Comparison of ENCODE assay signal across 8 mouse cellular contexts in the genomic region with DNA sequence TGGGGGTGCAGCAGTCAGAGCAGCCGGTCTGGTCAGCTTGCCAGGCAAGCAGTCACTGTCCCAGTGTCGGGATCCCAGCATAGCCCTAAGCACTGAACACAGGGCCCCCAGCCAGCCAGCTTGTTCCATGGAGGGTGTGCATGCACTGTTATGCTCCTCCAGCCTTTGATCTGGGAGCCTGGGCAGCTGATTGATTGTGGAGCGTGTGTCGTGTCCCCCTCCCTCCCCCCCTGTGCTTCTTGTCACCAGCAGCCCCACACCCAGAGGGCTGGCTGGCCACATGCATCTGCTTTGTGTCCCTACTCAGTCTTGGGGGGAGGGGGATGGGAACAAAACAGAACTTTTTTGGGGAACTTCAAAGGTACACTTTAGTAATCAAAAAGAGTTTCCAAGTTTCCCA. TPM values are rescaled to one million over a fixed set of nuclear protein-coding genes. Genes with fewer than 3 reads are reported as not detected.
DNase-seq lines count a peak whose midpoint lies in the region; ATAC-seq and TF ChIP-seq lines count a peak whose summit lies in the region.

No protein-coding gene starts in this region.

- ATAC-seq in heart, embryonic 16.5 days (replicated peaks; ENCODE audit: extremely low read depth, insufficient read depth, low FRiP score): peak; percentile 46; the same call in 1 of the 2 replicates
- peak; percentile 60; the same call in 1 of the 2 replicates for ATAC-seq in midbrain, embryonic 12.5 days (ENCODE audit: low FRiP score, low read depth)

- no peak overlapping the region for H3K4me2 ChIP-seq in heart, embryonic 16.5 days (ENCODE audit: low read depth, low read length)
- H3K4me2 ChIP-seq in midbrain, embryonic 12.5 days (replicated peaks): 0 out of 2 replicates have a peak overlapping the region, but pooled peaks have one; percentile 13

- peaks cover 33% of the 10 kb centered on the region for H3K4me1 ChIP-seq in heart, embryonic 16.5 days (ENCODE audit: control insufficient read depth, insufficient read depth, low read length)
- no peaks in the 10 kb centered on the region for H3K4me1 ChIP-seq in cortical plate, adult 2 months (ENCODE audit: control insufficient read depth, insufficient read depth, low read length)
- peaks cover 15% of the 10 kb centered on the region for H3K4me1 ChIP-seq in midbrain, embryonic 12.5 days

- TF ChIP-seq CTCF in cortical plate, adult 2 months (IDR thresholded peaks at IDR 0.05; ENCODE audit: extremely low read depth, insufficient read depth, low read length): no peak

- H3K27me3 ChIP-seq in heart, embryonic 16.5 days (ENCODE audit: control insufficient read depth, insufficient read depth, low read length): no peaks in the 10 kb centered on the region
- no peaks in the 10 kb centered on the region for H3K27me3 ChIP-seq in midbrain, embryonic 12.5 days

- no peak overlapping the region for H3K27ac ChIP-seq in heart, embryonic 16.5 days (ENCODE audit: low read length)
- 0 out of 2 replicates have a peak overlapping the region, but pooled peaks have one; percentile 13 for H3K27ac ChIP-seq in cortical plate, adult 2 months (ENCODE audit: insufficient read depth, low read length)
- H3K27ac ChIP-seq in midbrain, embryonic 12.5 days (replicated peaks): peak overlapping the region; percentile 65

- WGBS in heart, embryonic 16.5 days: 30% methylated on average over 4 of the region's 4 CpGs
- WGBS in midbrain, embryonic 12.5 days: 39% methylated on average over 4 of the region's 4 CpGs

- H3K36me3 ChIP-seq in heart, embryonic 16.5 days (ENCODE audit: control insufficient read depth, insufficient read depth): peaks cover 4% of the 10 kb centered on the region; the same call in 1 of the 2 replicates
- peaks cover 60% of the 10 kb centered on the region for H3K36me3 ChIP-seq in midbrain, embryonic 12.5 days

- intact Hi-C loops in heart, postnatal 10 days (cut with DNase I): no loop called here

- H3K9me3 ChIP-seq in heart, embryonic 16.5 days (replicated peaks; ENCODE audit: control insufficient read depth, low read length): no peaks in the 10 kb centered on the region
- no peaks in the 10 kb centered on the region for H3K9me3 ChIP-seq in midbrain, embryonic 12.5 days

- no peak for TF ChIP-seq POLR2A in cortical plate, adult 2 months (IDR thresholded peaks at IDR 0.05; ENCODE audit: extremely low read depth, insufficient read depth, low read length)

- no peak overlapping the region for H3K4me3 ChIP-seq in heart, embryonic 16.5 days (ENCODE audit: low read length)
- H3K4me3 ChIP-seq in cortical plate, adult 2 months (ENCODE audit: insufficient read depth, low read length): no peak overlapping the region
- no peak overlapping the region for H3K4me3 ChIP-seq in midbrain, embryonic 12.5 days

- DNase-seq in heart, postnatal 10 days: no peak
- DNase-seq in forelimb bud, embryonic 11.5 days (ENCODE audit: low read depth, low spot score): peak; percentile 77
- no peak for DNase-seq in spleen, postnatal 10 days (ENCODE audit: low spot score in 2 of 2)
- no peak for DNase-seq in cerebellum, adult 8-10 months
- no peak for DNase-seq in urinary bladder, postnatal 36 days (ENCODE audit: low spot score in 2 of 2)

- H3K9ac ChIP-seq in heart, embryonic 16.5 days (ENCODE audit: low read length): peak overlapping the region; percentile 25; the same call in 1 of the 2 replicates
- peak overlapping the region; percentile 39; the same call in 1 of the 2 replicates for H3K9ac ChIP-seq in midbrain, embryonic 12.5 days (replicated peaks)

RNA-seq across cellular contexts. Expression of a gene that starts 18.4 kb away (rescaled TPM):
- polyA plus RNA-seq in heart, embryonic 16.5 days (2015; fragmentation: Nextera tagmentation; extraction: Ambion mirVana): 107 and 112 TPM in 2 replicates
- 10 to 100 TPM; 38.1 to 40.6 TPM for total RNA-seq in heart, postnatal 10 days (2021)
- 36.2 and 40.2 TPM in 2 replicates for polyA plus RNA-seq in cortical plate, adult 2 months (2012; rRNA removed)
- polyA plus RNA-seq in midbrain, embryonic 12.5 days (2016; fragmentation: Nextera tagmentation; extraction: Ambion mirVana): 120 and 121 TPM in 2 replicates

RNA-seq across cellular contexts. Expression of a gene that starts 18.5 kb away (rescaled TPM):
- polyA plus RNA-seq in heart, embryonic 16.5 days (2015; fragmentation: Nextera tagmentation; extraction: Ambion mirVana): 34.1 and 34.8 TPM in 2 replicates
- 10 to 100 TPM in 1 of 2 experiments, 1 to 10 TPM in 1; 9.7 to 10.1 TPM for total RNA-seq in heart, postnatal 10 days (2021)
- 114 and 137 TPM in 2 replicates for polyA plus RNA-seq in cortical plate, adult 2 months (2012; rRNA removed)
- polyA plus RNA-seq in midbrain, embryonic 12.5 days (2016; fragmentation: Nextera tagmentation; extraction: Ambion mirVana): 74.5 and 75.1 TPM in 2 replicates

RNA-seq across cellular contexts. Expression of a gene that starts 22.4 kb away (rescaled TPM):
- polyA plus RNA-seq in heart, embryonic 16.5 days (2015; fragmentation: Nextera tagmentation; extraction: Ambion mirVana): 105 and 109 TPM in 2 replicates
- 10 to 100 TPM; 52.8 to 53.0 TPM for total RNA-seq in heart, postnatal 10 days (2021)
- polyA plus RNA-seq in cortical plate, adult 2 months (2012; rRNA removed): 46.2 and 46.8 TPM in 2 replicates
- polyA plus RNA-seq in midbrain, embryonic 12.5 days (2016; fragmentation: Nextera tagmentation; extraction: Ambion mirVana): 149 and 154 TPM in 2 replicates

RNA-seq across cellular contexts. Expression of a gene that starts 26.1 kb away (rescaled TPM):
- polyA plus RNA-seq in heart, embryonic 16.5 days (2015; fragmentation: Nextera tagmentation; extraction: Ambion mirVana): 8.7 and 10.6 TPM in 2 replicates
- total RNA-seq in heart, postnatal 10 days (2021): 1 to 10 TPM; 1.4 to 1.7 TPM
- 60.4 and 72.2 TPM in 2 replicates for polyA plus RNA-seq in cortical plate, adult 2 months (2012; rRNA removed)
- polyA plus RNA-seq in midbrain, embryonic 12.5 days (2016; fragmentation: Nextera tagmentation; extraction: Ambion mirVana): 70.5 and 74.2 TPM in 2 replicates

RNA-seq across cellular contexts. Expression of a gene that starts 31.9 kb away (rescaled TPM):
- polyA plus RNA-seq in heart, embryonic 16.5 days (2015; fragmentation: Nextera tagmentation; extraction: Ambion mirVana): 15.3 and 17.1 TPM in 2 replicates
- total RNA-seq in heart, postnatal 10 days (2021): 1 to 10 TPM; 3.2 to 4.1 TPM
- polyA plus RNA-seq in cortical plate, adult 2 months (2012; rRNA removed): 20.5 and 21.3 TPM in 2 replicates
- polyA plus RNA-seq in midbrain, embryonic 12.5 days (2016; fragmentation: Nextera tagmentation; extraction: Ambion mirVana): 11.8 and 14.6 TPM in 2 replicates
